Mouse (Mus musculus) kidney, adult 18-20 months (tissue): Measurements from ENCODE around the gene Itln1.
A peak's percentile ranks its signal among the peaks of the same experiment; 100 is the strongest.

Source experiments
- DNase-seq: peaks from one replicate; pipeline ENCODE4 v3.0.0; 2021

Itln1 gene

DNA sequence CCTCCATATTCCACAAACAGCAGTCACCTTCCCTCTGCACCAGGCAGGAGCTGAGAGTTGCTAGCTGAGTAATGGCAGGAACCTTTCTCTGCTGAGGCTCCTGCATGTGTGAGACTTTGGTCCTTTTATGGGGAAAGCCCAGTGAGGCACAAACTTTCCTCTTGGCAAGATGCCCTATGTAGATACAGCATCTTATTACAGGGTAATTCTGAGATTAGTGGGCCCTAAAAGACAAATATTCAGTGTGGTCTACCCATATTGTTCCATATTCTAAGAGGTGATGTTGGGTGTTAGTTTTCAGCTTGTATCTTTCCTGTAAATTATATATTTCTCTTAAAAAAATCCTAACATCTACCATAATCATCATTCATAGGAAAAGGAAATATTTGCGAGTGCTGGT is at the start of gene Itln1:
Itln1 (minus strand) TSS at position 101 of the 400 bp plus-strand sequence.
- no peak for DNase-seq

GRCm38 (mm10) chr1:171584584-171584983 is 49.5 kb upstream of the Itln1 start:
- no peak for DNase-seq

- no peak for DNase-seq
These were observed 42.1 kb upstream of the Itln1 start for GRCm38 (mm10) chr1:171577168-171577567.

- DNase-seq: no peak
These were observed 33.3 kb upstream of the Itln1 start for GRCm38 (mm10) chr1:171568436-171568835.

DNA sequence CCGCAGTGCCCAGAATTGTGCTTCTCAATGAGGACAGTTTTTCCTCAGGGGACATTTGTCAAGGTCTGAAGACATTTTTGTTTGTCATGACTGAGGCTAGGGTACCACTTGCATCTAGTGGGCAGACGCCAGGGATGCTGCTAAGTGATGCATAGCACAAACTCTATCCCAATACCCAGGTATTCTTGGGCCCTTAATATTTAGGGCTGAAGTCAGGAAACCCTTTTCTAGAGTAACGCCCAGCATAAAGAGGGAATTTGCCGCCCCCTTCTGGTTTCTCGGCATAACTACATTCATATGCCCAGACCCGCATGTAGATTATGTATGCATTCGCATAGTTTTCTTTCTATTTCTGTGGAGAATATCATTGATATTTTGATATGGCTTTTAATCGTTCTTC is 31.7 kb upstream of the Itln1 start:
- DNase-seq: peak; percentile 39

GRCm38 (mm10) chr1:171565888-171566287 is 30.8 kb upstream of the Itln1 start:
- no peak for DNase-seq

DNA sequence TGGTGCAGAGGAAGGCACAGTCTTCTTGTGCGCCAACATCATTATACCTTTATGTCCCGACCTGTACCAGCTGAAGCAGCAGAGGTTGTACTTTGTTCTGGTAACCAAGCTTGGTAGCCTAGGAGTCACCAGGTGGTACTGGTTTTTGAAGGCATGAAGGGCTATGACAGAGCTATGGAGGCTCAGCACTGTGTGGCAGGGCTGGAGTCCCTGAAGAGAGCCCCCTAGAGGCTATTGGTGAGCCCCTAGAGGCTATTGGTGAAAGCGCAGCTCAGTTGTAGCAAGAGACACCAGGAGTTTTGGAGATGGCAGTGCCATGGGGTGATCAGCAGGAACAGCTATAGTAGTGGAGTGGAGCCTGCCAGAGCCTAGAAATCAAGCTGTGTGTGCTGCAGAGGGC is 29.2 kb upstream of the Itln1 start:
- DNase-seq: peak; percentile 6

- DNase-seq: no peak
These were observed 27.9 kb upstream of the Itln1 start for GRCm38 (mm10) chr1:171563042-171563441.

- DNase-seq: no peak
These were observed 26.6 kb upstream of the Itln1 start for GRCm38 (mm10) chr1:171561639-171562225.

GRCm38 (mm10) chr1:171561200-171561599 is 26.1 kb upstream of the Itln1 start:
- no peak for DNase-seq

GRCm38 (mm10) chr1:171560262-171560661 is 25.2 kb upstream of the Itln1 start:
- DNase-seq: no peak

DNA sequence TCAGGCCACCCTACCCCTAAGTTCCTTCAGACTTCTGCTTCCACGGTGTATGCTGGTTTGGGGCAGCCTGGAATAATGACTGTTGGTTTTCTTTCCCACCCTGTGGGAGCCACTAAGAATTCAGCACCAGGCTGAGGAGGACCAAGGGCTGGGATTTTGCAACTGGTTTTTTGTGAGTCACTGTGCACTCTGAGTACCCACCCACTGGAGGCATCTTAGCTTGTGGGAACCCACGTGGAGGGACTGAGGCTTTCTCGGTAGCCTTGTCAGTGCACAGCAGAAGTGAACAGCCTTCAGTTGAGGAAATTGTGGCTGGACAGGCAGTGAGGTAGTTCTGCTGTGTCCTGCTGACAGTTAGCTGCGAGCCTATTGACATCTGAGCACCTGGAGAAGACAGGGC is 23.8 kb upstream of the Itln1 start, which contains the start of gene Cd244a:
Cd244a (plus strand) TSS at position 296 of the 400 bp plus-strand sequence.
- DNase-seq: no peak

GRCm38 (mm10) chr1:171558407-171558806 is 23.3 kb upstream of the Itln1 start:
- DNase-seq: no peak

DNA sequence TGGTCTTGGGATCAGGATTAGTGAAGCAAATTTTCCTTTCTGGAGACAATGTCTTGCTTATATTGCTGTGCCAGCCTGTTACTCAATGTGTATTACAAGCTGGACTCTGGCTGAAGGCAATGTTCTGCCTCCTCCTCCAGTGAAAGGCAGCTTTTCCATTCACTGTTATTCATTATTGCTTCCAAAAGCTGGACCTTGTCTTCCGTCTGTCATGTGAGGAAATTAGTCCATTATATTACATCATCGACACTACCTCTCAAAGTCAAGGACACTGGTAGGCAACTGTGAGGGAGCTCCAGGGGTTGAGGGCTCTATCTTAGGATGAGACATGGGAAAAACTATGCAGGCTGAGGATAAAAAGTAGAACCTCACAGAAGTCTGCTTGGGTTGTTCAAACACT is 21.3 kb upstream of the Itln1 start:
- no peak for DNase-seq

DNA sequence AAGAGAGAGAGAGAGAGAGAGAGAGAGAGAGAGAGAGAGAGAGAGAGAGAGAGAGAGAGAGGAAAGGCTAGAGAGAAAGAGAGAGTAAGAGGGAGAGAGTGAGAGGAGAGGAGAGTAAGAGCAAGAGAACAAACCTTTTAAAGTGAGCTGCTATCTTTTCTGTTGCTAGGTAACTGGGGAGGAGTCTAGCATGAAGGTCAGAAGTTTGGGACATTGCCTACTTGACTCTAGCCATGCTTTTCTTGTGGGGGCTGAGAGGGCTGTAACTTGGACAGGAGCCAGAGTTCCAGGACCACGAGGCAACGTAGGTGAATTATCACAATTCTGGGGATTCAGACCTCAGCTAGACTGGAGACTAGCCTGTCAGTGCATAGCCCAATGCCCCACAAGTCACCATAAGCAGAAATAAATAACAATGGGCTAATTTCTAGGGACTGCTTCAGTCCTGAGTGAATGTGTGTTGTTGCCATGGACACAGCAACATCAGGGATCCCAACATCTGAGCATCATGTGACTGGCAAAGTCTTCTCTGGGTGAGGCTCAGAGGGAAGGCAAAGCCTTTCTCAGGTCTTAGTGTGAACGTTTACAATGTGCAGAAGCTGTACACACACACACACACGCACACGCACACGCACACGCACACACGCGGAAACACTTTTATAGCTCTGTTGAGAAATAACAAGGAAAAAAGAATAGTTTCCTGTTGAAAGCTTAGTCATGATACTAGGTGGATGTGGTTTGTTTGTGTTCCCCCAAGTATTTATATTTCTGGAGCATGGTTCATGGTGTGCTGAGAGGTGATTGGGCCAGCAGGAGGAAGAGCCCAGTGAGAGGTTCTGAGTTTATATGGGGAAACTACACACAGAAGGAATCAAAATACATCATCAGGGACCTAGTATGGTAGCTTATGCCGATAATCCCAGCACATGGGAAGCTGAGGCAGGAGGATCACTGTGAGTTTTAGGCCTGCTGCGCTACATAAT is 18.6 kb upstream of the Itln1 start:
- no peak for DNase-seq

DNA sequence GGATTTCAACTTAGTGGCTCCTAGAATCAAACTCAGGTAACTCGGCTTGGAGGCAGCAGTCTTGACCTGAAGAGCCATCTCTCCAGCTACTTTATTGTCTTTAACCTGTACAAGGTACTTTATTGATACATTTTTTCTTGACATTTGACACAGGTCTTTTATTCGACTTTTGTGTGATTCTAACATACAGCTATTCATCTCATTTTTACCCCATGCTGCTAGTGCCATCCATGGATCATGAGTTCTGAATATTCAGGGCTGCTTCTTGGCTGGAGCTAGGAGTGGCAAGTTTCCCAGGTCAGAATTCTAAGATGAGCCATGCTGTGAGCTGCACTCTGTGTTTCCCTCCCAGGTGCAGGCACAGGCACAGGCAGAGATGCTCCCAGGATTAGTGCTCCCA is 17.1 kb upstream of the Itln1 start:
- DNase-seq: no peak

- DNase-seq: no peak
These were observed 16.2 kb upstream of the Itln1 start for GRCm38 (mm10) chr1:171551326-171551725.

DNA sequence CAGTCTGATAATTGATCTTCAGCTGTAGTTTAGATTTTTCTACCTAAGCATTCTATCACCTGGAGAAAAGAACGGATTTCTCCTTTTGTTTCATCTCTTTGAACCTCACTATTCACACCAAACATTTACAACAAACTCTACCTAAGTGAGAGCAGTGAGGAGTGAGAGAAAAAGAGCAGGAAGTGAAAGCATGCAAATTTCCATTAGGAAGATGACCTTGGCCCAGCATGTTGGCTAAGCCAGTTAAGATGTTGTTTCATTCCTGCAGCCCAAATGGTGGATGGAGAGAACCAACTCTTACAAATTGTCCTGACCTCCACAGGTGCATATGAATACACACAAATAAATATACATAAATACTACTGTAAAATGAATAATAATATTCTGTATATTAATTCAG is 5.6 kb upstream of the Itln1 start:
- DNase-seq: no peak

- DNase-seq: no peak
These were observed 537 bp downstream of the Itln1 start for GRCm38 (mm10) chr1:171534557-171534956.

DNA sequence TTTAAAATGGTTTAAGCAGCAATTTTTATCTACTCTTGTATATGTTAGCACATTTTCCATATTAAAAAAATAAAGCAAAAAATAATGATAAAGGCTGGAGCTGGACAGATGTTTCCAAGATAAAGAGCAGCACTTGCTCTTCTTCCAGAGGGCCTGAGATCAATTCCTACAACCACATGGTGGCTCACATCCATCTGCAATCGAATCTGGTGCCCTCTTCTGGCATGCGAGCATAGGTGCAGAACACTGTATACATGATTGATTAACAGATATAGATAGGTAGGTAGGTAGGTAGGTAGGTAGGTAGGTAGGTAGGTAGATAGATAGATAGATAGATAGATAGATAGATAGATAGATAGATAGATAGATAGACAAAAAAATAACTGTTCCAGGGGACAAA is 2.3 kb downstream of the Itln1 start:
- no peak for DNase-seq

DNA sequence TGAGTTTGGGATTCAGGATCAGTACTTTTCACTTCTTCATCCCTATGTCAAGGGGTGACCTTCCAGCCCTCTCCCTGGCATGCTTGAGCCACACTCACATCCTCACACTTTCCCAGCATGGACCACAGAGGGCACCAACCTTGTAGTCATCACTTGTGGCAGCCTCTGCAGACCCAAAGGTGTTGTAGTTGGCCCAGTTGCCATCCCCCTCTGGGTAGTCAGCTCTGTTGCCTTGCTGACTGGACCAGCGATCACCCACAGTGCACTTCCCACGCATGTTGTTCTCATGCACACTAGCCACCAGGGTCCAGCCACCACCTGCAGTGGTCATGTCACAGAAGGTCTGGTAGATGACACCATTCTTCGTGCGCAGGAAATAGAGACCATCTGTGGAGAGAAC is 3.7 kb downstream of the Itln1 start:
- DNase-seq: no peak

GRCm38 (mm10) chr1:171515557-171515956 is 19.5 kb downstream of the Itln1 start:
- no peak for DNase-seq

DNA sequence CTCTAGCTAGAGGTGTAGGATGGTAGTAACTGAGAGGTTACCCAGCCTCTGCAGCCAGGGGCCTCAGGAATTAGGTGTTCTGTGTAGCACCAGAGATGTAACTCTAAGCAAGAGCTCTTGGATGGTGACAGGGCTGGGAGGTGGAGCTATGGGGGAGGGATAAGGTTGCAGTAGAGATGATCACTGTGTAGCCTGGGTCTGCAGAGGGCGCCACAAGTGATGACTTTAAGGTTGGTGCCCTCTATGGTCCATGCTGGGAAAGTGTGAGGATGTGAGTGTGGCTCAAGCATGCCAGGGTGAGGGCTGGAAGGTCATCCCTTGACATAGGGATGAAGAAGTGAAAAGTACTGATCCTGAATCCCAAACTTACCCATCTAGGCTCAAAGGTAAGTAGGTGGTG is 20.1 kb downstream of the Itln1 start:
- DNase-seq: no peak

DNA sequence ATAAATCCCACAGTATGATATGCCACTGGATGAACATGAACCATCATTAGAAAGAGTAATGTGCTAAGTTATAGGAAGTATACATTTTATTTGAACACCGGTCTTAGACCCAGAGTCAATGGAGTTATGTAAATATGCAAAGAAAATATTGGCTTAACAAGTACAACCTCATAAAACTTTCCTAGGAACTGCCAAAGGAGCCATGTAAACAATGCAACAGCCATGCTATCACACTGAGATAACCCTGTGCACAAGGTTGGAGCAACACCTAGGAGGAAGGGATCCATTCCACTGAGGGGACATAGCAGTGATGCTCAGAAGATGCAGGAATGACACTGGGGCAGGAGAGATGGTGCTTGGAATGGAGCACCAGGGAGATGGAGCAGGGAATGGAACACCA is 21.3 kb downstream of the Itln1 start:
- no peak for DNase-seq
